Comparison of ENCODE assay signal across 18 mouse cellular contexts in genomic region chr13:112625566-112625965, GRCm38 (mm10). TPM values are rescaled to one million over a fixed set of nuclear protein-coding genes. Genes with fewer than 3 reads are reported as not detected.
"Had no signal": no experiment of that assay in that cellular context is flagged by ENCODE, and none has a peak within 500 bp of the region (broad histone marks: within the 10 kb centered on the region; RNA-seq: fewer than 3 reads in every experiment).

No protein-coding gene starts in this region.

- DNase-seq: lung, adult 2 months; lung, postnatal 14 days; lung, postnatal 36 days; right cerebral cortex, postnatal 14 days; thymus, adult 2 months; thymus, postnatal 25 days; thymus, postnatal 4 days had no signal

- H3K36me3 ChIP-seq: limb, embryonic 15.5 days; lung, embryonic 15.5 days; midbrain, embryonic 13.5 days; midbrain, embryonic 15.5 days; neural tube, embryonic 12.5 days; stomach, embryonic 15.5 days had no signal

- ATAC-seq: lung, postnatal 0 days; midbrain, embryonic 13.5 days; midbrain, embryonic 15.5 days had no signal

- H3K9ac ChIP-seq: limb, embryonic 15.5 days; lung, embryonic 15.5 days; midbrain, embryonic 13.5 days; midbrain, embryonic 15.5 days; neural tube, embryonic 12.5 days; stomach, embryonic 15.5 days had no signal

- H3K4me3 ChIP-seq: limb, embryonic 15.5 days; lung, embryonic 15.5 days; midbrain, embryonic 13.5 days; midbrain, embryonic 15.5 days; neural tube, embryonic 12.5 days; stomach, embryonic 15.5 days had no signal

- H3K4me1 ChIP-seq: limb, embryonic 15.5 days; lung, embryonic 15.5 days; midbrain, embryonic 13.5 days; midbrain, embryonic 15.5 days; neural tube, embryonic 12.5 days; stomach, embryonic 15.5 days had no signal

- H3K9me3 ChIP-seq: limb, embryonic 15.5 days; lung, embryonic 15.5 days; midbrain, embryonic 13.5 days; midbrain, embryonic 15.5 days; neural tube, embryonic 12.5 days; stomach, embryonic 15.5 days had no signal

- H3K27me3 ChIP-seq: limb, embryonic 15.5 days; lung, embryonic 15.5 days; midbrain, embryonic 13.5 days; midbrain, embryonic 15.5 days; neural tube, embryonic 12.5 days; stomach, embryonic 15.5 days had no signal

- H3K27ac ChIP-seq: limb, embryonic 15.5 days; lung, embryonic 15.5 days; macrophage; midbrain, embryonic 13.5 days; midbrain, embryonic 15.5 days; neural tube, embryonic 12.5 days; stomach, embryonic 15.5 days; stomach, postnatal 0 days had no signal

- H3K4me2 ChIP-seq: limb, embryonic 15.5 days; lung, embryonic 15.5 days; midbrain, embryonic 11.5 days; midbrain, embryonic 13.5 days; midbrain, embryonic 15.5 days; neural tube, embryonic 12.5 days; stomach, embryonic 15.5 days had no signal

RNA-seq across cellular contexts. Expression of gene Ddx4, which starts 26.7 kb away (rescaled TPM):
- total RNA-seq: monocyte, adult 5-6 weeks had no signal
- polyA plus RNA-seq: lung, adult 2 months had no signal

RNA-seq across cellular contexts. Expression of gene Il31ra, which starts 31.4 kb away (rescaled TPM):
- polyA plus RNA-seq: lung, embryonic 15.5 days; lung, postnatal 0 days; macrophage; midbrain, embryonic 11.5 days; midbrain, embryonic 13.5 days; midbrain, embryonic 15.5 days had no signal
